Mouse (Mus musculus) adrenal gland (tissue): ENCODE results near the gene St5.

ENCODE experiments used
- intact Hi-C: fragments of 180-260 bp; cut with DNase I; formaldehyde crosslinking; loops from one replicate; pipeline ENCODE4 v1.15.1; 2025
- microRNA-seq, 2 experiments: library from miRNA; unstranded; fragments of <30 nt; microRNA quantifications; one replicate each; pipeline ENCODE4; 2019

St5 gene

DNA sequence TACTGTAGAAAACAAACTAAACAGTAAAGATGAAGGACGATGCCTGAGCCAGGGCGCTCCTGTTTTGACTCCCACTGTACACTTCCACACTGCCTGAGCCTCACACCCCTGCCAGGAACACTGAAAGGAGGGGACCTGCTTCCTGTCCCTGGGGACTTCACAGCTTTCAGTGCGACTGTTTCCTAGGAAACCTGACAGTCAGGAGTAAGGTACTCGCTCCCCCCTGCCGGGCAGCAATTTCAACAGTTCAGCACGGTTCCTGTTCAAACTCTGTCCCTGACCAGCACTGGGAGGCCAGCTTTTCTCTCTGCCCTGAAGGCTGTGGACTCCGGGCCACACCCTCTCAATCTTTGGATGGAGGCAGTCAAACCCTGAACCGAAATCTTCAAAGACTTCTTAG is 196.3 kb downstream of the St5 start:
- intact Hi-C loops = no loop called here

DNA sequence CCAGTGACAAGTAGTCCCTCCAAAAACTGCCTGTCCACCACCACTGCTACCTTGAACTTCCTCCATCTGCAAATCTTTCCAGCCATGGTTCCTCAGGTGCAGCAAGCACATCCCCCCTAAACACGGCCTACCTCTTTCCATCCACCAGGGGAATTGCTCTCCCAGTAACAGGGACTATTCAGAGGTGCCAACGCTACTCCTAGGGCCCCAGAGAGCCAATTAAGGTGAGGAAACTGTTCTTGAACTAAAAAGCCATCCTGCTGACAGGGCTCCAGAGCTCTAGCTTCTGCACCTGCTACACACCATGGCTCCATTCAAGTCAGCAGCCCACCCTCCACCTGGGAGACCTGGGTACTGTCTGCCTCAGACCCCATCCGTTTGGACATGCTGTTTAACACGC is 205.9 kb downstream of the St5 start:
- intact Hi-C loops = no loop called here

DNA sequence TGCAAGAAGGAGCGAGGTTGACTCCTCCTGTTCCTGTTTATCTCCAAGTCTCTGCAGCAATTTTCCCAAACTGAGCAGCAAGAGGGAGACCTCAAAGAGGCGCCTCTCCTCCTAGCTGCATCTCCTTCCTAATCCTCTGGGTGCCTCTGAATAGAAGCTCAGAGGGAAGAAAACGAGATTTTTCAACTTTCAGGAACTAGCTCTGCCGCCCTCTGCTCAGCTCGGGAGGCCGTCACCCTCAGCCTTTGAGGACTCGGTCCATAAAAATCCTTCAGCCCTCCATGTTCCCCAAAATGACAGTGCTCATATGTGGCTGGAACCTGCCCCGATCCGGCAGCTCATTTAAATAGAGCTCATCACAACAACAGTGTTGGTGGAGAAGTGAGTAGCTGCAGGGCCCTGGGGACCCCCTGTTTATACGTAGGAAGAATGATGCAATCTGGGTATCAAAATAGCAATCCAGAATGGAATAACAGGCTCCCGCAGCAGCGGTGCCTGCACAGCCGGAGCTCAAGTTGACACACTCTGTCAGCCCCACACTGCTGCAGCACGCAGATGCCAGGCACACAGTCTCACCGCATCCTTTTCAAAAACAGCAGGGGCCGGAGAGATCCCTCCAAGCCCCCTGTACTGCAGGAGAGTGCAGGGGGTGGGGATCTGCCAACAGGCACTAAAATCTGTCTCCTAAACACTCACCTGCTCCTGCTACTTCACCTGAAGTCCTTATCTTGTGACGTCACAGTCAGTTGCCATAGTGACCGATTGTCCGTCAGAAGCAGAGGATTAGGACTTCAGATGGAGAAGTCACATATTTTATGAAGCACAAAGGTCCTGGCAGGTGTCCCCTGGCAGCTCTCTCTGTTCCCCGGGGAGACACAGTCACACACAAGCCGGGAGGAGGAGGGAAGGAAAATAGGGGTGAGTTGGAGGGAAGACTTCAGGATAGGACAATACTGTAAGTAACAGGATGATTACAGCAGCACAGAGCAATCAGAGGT is 209.8 kb downstream of the St5 start:
- intact Hi-C loops = no loop called here

DNA sequence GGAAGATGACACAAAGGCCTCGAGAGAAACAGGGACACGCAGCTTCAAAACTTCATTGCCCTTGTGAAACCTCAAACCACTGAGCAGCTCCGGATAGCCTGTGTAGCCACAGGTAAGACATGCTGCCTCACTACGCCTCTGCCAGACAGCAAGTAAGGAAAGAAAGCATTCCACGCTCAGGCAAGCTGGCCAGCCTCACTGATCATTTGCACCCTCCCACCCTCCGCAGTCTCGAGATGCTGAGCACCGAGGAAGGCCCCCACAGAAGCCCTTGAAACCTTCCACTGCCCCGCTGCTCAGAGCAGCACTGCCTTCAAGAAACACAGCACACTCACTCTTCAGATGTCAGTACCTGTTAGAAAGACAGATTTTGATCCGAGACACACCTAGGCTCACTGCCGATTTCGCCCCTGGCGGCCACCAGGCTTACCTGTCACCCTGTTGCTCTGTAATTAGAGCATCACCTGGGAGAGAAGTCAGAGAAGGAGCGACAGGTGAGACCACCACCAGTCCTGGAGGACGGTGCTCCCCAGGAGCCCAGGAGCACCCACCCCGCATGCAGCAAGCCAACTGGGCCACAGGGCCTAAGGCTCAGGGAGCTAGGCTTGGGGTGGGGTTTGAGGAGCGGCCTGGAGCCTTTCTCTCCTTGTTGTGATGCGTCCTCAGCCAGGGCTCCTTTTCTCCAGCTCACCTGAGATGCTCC is 210.6 kb downstream of the St5 start:
- intact Hi-C loops = no loop called here

DNA sequence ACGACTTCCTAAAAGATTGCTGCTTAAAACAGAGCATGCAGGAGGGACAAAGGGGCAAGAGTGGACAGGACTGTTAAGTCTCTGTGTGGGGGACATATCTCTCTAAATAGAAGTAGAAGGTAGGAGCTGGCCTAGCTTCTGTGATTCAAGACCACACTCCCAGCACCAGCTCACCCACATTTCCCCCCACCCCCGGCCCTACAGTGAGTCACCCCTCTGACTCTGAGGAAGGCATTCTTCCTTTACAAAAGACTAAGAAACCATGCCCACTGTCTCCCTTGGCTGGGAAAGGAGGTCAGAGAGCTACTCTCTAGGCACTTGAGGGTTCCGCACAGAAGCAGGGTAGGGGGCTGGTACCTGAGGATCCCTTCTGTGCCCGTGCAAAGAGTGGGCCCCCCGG is 219.2 kb downstream of the St5 start:
- intact Hi-C loops = no loop called here

DNA sequence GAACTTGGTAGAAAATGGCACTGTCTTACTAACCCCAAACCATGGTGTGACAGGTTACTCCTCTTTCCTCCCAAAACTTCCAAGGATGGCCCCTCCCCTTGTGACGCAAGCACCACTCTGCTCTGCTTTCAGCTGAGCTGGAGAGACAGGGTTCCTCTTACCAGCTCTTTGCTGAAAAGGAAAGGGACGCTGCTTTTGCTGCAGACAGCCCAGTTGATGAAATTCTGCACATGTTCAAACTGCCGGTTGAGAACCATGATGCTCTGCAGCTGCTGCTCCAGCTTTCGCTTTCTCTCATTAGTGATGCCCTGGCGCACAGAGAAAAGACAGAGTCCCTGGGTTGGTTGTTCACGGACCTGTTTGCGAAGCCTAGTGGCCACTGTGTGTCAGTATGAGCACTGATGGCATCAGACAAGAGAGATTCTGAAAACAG is 222.6 kb downstream of the St5 start:
- intact Hi-C loops = no loop called here

DNA sequence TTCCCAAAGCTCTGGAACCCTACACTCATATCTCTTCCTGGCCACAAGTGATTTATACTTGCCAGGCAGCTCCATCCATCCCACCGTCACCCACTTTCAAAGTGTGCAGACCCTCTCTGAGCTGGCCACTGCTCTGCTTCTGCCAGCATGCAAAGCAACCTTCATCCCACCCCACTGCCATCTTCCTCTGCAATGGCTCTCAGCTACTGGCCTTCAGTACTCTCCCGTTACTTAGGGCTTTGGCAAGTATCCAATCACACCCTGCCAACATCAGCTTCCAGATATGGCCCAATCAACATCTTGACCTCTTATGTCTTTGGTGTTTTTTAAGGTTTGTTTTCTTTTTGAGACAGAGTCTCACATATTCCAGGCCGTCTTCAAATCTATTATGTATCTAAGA is 225.5 kb downstream of the St5 start:
- intact Hi-C loops = no loop called here

Small RNA genes lying within 50 kb of the gene (microRNA-seq; reads per million reads assigned to microRNA genes)
- 0.12 to 0.34 reads per million in 2 experiments for gene Gm47284
